Comparison of ENCODE assay signal across 16 mouse cellular contexts in the genomic region with DNA sequence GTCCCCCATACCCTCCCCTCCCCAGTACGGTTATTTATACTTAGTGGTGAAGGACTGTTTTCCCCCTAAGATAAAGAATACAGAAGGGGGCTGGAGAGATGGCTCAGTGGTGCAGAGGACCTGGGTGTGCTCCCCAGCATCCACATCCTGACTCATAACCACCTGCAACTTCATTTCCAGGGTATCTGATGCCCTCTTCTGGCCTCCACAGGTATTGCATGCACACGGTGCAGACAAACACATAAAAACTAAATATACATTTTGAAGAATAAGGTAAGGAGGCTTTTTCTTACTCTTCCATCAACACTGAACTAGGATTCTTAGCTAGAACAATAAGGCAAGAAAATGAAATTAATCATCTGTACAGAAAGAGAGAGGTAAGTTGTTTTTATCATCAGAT.
DNase-seq lines count a peak whose midpoint lies in the region; ATAC-seq and TF ChIP-seq lines count a peak whose summit lies in the region.
"Had no signal": no experiment of that assay in that cellular context is flagged by ENCODE, and none has a peak within 500 bp of the region (broad histone marks: within the 10 kb centered on the region; RNA-seq: fewer than 3 reads in every experiment).

No protein-coding gene starts in this region.

- H3K4me3 ChIP-seq in layer of hippocampus, adult 2 months = no peak overlapping the region
- H3K4me3 ChIP-seq: hindbrain, embryonic 13.5 days; liver, embryonic 13.5 days; neural tube, embryonic 12.5 days; stomach, embryonic 15.5 days had no signal

- peak; percentile 63 for TF ChIP-seq CTCF in layer of hippocampus, adult 2 months (conservative IDR thresholded peaks at IDR 0.05)

- no peak overlapping the region for H3K27ac ChIP-seq in layer of hippocampus, adult 2 months
- H3K27ac ChIP-seq: hindbrain, embryonic 13.5 days; liver, embryonic 13.5 days; macrophage; neural tube, embryonic 12.5 days; stomach, embryonic 15.5 days had no signal

- ATAC-seq in megakaryocyte, adult 5-6 weeks (ENCODE audit: poor library complexity, severe bottlenecking) = no peak
- ATAC-seq: midbrain, embryonic 16.5 days had no signal

- no peak for DNase-seq in layer of hippocampus, adult 2 months (ENCODE audit: low spot score in 2 of 2)
- no peak for DNase-seq in layer of hippocampus, postnatal 14 days (ENCODE audit: low spot score in 2 of 2)
- peak; percentile 20 for DNase-seq in 3T3-L1 (ENCODE audit: low read depth, low spot score)
- peak; percentile 16 for DNase-seq in A20 (ENCODE audit: low read depth, low spot score)
- peak; percentile 61 for DNase-seq in R1 (ENCODE audit: low read depth, low spot score)
- DNase-seq in embryo, embryonic 10.5 days (ENCODE audit: low spot score) = no peak
- DNase-seq: adrenal gland, adult 2 months; cerebellum, adult 9-10 months; liver, embryonic 13.5 days; right cerebral cortex, postnatal 4 days had no signal

Comparison
In these comparisons a context has a peak if more than half of its experiments do, and no peak if none do; other contexts are left out.
1. DNase-seq: peak in 3T3-L1 (single experiment), A20 (single experiment) and R1 (single experiment); none in layer of hippocampus, adult 2 months (0 of 2), layer of hippocampus, postnatal 14 days (0 of 2) and embryo, embryonic 10.5 days (single experiment).